Mouse (Mus musculus): ENCODE data around the gene Tnfaip6. TPM values are rescaled to one million over a fixed set of nuclear protein-coding genes. Genes with fewer than 3 reads are reported as not detected.

The Tnfaip6 gene
- total and polyA plus RNA-seq, 2 experiments from 2014 or later = 1.7 to 3.7 TPM

- no peak overlapping the region for H3K4me3 ChIP-seq (ENCODE audit: low read depth, low read length)
- H3K9me3 ChIP-seq (replicated peaks; ENCODE audit: control insufficient read depth, low read length) = no peaks in the 10 kb centered on the region
- no peak for TF ChIP-seq EP300 (IDR thresholded peaks at IDR 0.05; ENCODE audit: low read depth)
- TF ChIP-seq CTCF (IDR thresholded peaks at IDR 0.05; ENCODE audit: low read depth) = no peak
- no peaks in the 10 kb centered on the region for H3K27me3 ChIP-seq (ENCODE audit: control insufficient read depth, insufficient read depth, low read length)
- H3K36me3 ChIP-seq (replicated peaks; ENCODE audit: control insufficient read depth, insufficient read depth, low read length) = no peaks in the 10 kb centered on the region
- WGBS = 84% methylated on average over 8 of the region's 8 CpGs
- no peaks in the 10 kb centered on the region for H3K4me1 ChIP-seq (ENCODE audit: control insufficient read depth, insufficient read depth)
- H3K4me2 ChIP-seq (ENCODE audit: low read depth, low read length) = no peak overlapping the region
- ATAC-seq (ENCODE audit: insufficient read depth, low read depth) (no peak), DNase-seq (ENCODE audit: low spot score) (no peak)
- no peak overlapping the region for H3K27ac ChIP-seq (ENCODE audit: low read depth)
- H3K9ac ChIP-seq (replicated peaks; ENCODE audit: low read depth, low read length) = no peak overlapping the region
Measured at GRCm38 (mm10) chr2:52039083-52039801, 1.4 kb downstream of the Tnfaip6 start.

- WGBS = 88% methylated on average over 3 of the region's 3 CpGs
- no peak overlapping the region for H3K4me3 ChIP-seq (ENCODE audit: low read depth, low read length)
- no peak overlapping the region for H3K4me2 ChIP-seq (ENCODE audit: low read depth, low read length)
- H3K9ac ChIP-seq (replicated peaks; ENCODE audit: low read depth, low read length) = no peak overlapping the region
- H3K27me3 ChIP-seq (ENCODE audit: control insufficient read depth, insufficient read depth, low read length) = no peaks in the 10 kb centered on the region
- no peak overlapping the region for H3K27ac ChIP-seq (ENCODE audit: low read depth)
- no peaks in the 10 kb centered on the region for H3K4me1 ChIP-seq (ENCODE audit: control insufficient read depth, insufficient read depth)
- H3K36me3 ChIP-seq (replicated peaks; ENCODE audit: control insufficient read depth, insufficient read depth, low read length) = no peaks in the 10 kb centered on the region
- no peaks in the 10 kb centered on the region for H3K9me3 ChIP-seq (replicated peaks; ENCODE audit: control insufficient read depth, low read length)
- TF ChIP-seq CTCF (IDR thresholded peaks at IDR 0.05; ENCODE audit: low read depth) = no peak
- no peak for TF ChIP-seq EP300 (IDR thresholded peaks at IDR 0.05; ENCODE audit: low read depth)
- ATAC-seq (ENCODE audit: insufficient read depth, low read depth) (no peak), DNase-seq (ENCODE audit: low spot score) (no peak)
Measured at GRCm38 (mm10) chr2:52042132-52042531, 4.3 kb downstream of the Tnfaip6 start.

DNA sequence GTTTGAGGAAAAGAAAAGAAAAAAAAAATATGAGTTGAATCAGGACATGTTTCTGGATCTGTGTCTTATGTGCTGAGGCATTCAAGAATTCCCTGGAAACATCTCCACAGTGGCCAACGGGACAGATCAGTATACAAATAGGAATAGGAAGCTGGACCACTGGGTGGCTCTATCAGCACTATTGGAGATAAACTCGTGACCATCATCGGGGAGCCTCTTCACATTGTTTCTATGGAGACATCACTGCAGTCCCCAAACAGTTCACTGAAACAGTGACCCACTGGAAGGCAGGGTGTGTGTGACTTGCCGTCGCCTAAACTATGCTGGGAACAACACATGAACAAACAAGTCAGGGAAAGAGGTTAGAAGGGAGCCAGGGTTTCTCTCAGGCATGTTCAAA lies 4.9 kb downstream of the Tnfaip6 start:
- Histone ChIP-seq H3K36me3 (replicated peaks; ENCODE audit: control insufficient read depth, insufficient read depth, low read length) (no peaks in the 10 kb centered on the region), H3K4me3 (ENCODE audit: low read depth, low read length) (no peak overlapping the region), H3K27me3 (ENCODE audit: control insufficient read depth, insufficient read depth, low read length) (no peaks in the 10 kb centered on the region), H3K9ac (replicated peaks; ENCODE audit: low read depth, low read length) (no peak overlapping the region), H3K27ac (ENCODE audit: low read depth) (no peak overlapping the region), H3K9me3 (replicated peaks; ENCODE audit: control insufficient read depth, low read length) (no peaks in the 10 kb centered on the region), H3K4me1 (ENCODE audit: control insufficient read depth, insufficient read depth) (no peaks in the 10 kb centered on the region), H3K4me2 (ENCODE audit: low read depth, low read length) (no peak overlapping the region)
- ATAC-seq (ENCODE audit: insufficient read depth, low read depth) (no peak), DNase-seq (ENCODE audit: low spot score) (no peak)
- TF ChIP-seq CTCF (IDR thresholded peaks at IDR 0.05; ENCODE audit: low read depth) (no peak), EP300 (IDR thresholded peaks at IDR 0.05; ENCODE audit: low read depth) (no peak)
- 35% methylated on average over 5 of the region's 5 CpGs for WGBS

GRCm38 (mm10) chr2:52043485-52043884 lies 5.7 kb downstream of the Tnfaip6 start:
- no peak overlapping the region for H3K4me3 ChIP-seq (ENCODE audit: low read depth, low read length)
- H3K4me2 ChIP-seq (ENCODE audit: low read depth, low read length) = no peak overlapping the region
- no peaks in the 10 kb centered on the region for H3K9me3 ChIP-seq (replicated peaks; ENCODE audit: control insufficient read depth, low read length)
- H3K4me1 ChIP-seq (ENCODE audit: control insufficient read depth, insufficient read depth) = no peaks in the 10 kb centered on the region
- no peaks in the 10 kb centered on the region for H3K36me3 ChIP-seq (replicated peaks; ENCODE audit: control insufficient read depth, insufficient read depth, low read length)
- WGBS = 87% methylated on average over 11 of the region's 11 CpGs
- no peak for TF ChIP-seq EP300 (IDR thresholded peaks at IDR 0.05; ENCODE audit: low read depth)
- no peak for TF ChIP-seq CTCF (IDR thresholded peaks at IDR 0.05; ENCODE audit: low read depth)
- no peak for ATAC-seq (ENCODE audit: insufficient read depth, low read depth)
- no peak overlapping the region for H3K9ac ChIP-seq (replicated peaks; ENCODE audit: low read depth, low read length)
- no peaks in the 10 kb centered on the region for H3K27me3 ChIP-seq (ENCODE audit: control insufficient read depth, insufficient read depth, low read length)
- H3K27ac ChIP-seq (ENCODE audit: low read depth) = no peak overlapping the region
- no peak for DNase-seq (ENCODE audit: low spot score)

- Histone ChIP-seq H3K4me2 (ENCODE audit: low read depth, low read length) (no peak overlapping the region), H3K36me3 (replicated peaks; ENCODE audit: control insufficient read depth, insufficient read depth, low read length) (no peaks in the 10 kb centered on the region), H3K4me1 (ENCODE audit: control insufficient read depth, insufficient read depth) (no peaks in the 10 kb centered on the region), H3K27ac (ENCODE audit: low read depth) (no peak overlapping the region), H3K9me3 (replicated peaks; ENCODE audit: control insufficient read depth, low read length) (no peaks in the 10 kb centered on the region), H3K27me3 (ENCODE audit: control insufficient read depth, insufficient read depth, low read length) (no peaks in the 10 kb centered on the region), H3K4me3 (ENCODE audit: low read depth, low read length) (no peak overlapping the region), H3K9ac (replicated peaks; ENCODE audit: low read depth, low read length) (no peak overlapping the region)
- no peak for TF ChIP-seq EP300 (IDR thresholded peaks at IDR 0.05; ENCODE audit: low read depth)
- TF ChIP-seq CTCF (IDR thresholded peaks at IDR 0.05; ENCODE audit: low read depth) = no peak
- DNase-seq (ENCODE audit: low spot score) = no peak
- 67% methylated on average over 5 of the region's 5 CpGs for WGBS
- ATAC-seq (ENCODE audit: insufficient read depth, low read depth) = no peak
Measured at GRCm38 (mm10) chr2:52046032-52046431, 8.2 kb downstream of the Tnfaip6 start.

GRCm38 (mm10) chr2:52050823-52051222 lies 13.0 kb downstream of the Tnfaip6 start:
- Histone ChIP-seq H3K27ac (ENCODE audit: low read depth) (no peak overlapping the region), H3K9me3 (replicated peaks; ENCODE audit: control insufficient read depth, low read length) (no peaks in the 10 kb centered on the region), H3K36me3 (replicated peaks; ENCODE audit: control insufficient read depth, insufficient read depth, low read length) (no peaks in the 10 kb centered on the region), H3K4me1 (ENCODE audit: control insufficient read depth, insufficient read depth) (peaks cover 4% of the 10 kb centered on the region), H3K9ac (replicated peaks; ENCODE audit: low read depth, low read length) (no peak overlapping the region), H3K4me3 (ENCODE audit: low read depth, low read length) (no peak overlapping the region), H3K4me2 (ENCODE audit: low read depth, low read length) (no peak overlapping the region), H3K27me3 (ENCODE audit: control insufficient read depth, insufficient read depth, low read length) (no peaks in the 10 kb centered on the region)
- 88% methylated on average over 11 of the region's 11 CpGs for WGBS
- no peak for TF ChIP-seq EP300 (IDR thresholded peaks at IDR 0.05; ENCODE audit: low read depth)
- ATAC-seq (ENCODE audit: insufficient read depth, low read depth) (no peak), DNase-seq (ENCODE audit: low spot score) (no peak)
